9 mouse cellular contexts compared by ENCODE assay signal in the genomic region with DNA sequence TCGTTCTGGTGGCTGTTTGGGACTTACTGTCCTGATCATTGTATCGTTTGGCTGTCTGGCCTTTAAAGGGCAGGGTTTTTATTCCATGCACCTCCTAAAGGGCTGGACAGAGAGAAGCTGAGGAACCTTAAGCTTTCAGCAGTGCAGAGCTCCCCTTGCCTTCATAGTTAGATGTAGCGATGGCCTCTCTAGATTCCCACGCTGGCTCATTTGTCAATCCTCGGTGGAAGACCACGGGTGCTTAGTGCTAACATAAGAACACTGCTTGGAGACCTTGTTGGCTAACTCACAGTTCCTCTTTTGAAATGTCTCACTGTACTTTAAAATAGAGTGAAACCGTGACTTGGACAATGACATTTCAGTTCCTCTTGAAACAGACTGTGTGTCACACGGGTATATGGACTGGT. TPM values are rescaled to one million over a fixed set of nuclear protein-coding genes. Genes with fewer than 3 reads are reported as not detected.
DNase-seq lines count a peak whose midpoint lies in the region; ATAC-seq lines count a peak whose summit lies in the region.
"Had no signal": no experiment of that assay in that cellular context is flagged by ENCODE, and none has a peak within 500 bp of the region (broad histone marks: within the 10 kb centered on the region; RNA-seq: fewer than 3 reads in every experiment).

No protein-coding gene starts in this region.

- no peaks in the 10 kb centered on the region for H3K27me3 ChIP-seq in heart, embryonic 12.5 days (replicated peaks)
- no peaks in the 10 kb centered on the region for H3K27me3 ChIP-seq in midbrain, embryonic 14.5 days (ENCODE audit: control insufficient read depth, insufficient read depth, low read length)
- H3K27me3 ChIP-seq in midbrain, embryonic 13.5 days = no peaks in the 10 kb centered on the region

- ATAC-seq in heart, embryonic 12.5 days (ENCODE audit: insufficient number of reproducible peaks, low FRiP score) = no peak
- ATAC-seq in midbrain, embryonic 14.5 days (ENCODE audit: low FRiP score, low TSS enrichment) = no peak
- ATAC-seq in midbrain, embryonic 13.5 days = no peak
- ATAC-seq in granulocyte monocyte progenitor cell, adult 5-6 weeks (replicated peaks; ENCODE audit: poor library complexity, severe bottlenecking) = peak; percentile 95

- H3K9me3 ChIP-seq in heart, embryonic 12.5 days (replicated peaks) = no peaks in the 10 kb centered on the region
- no peaks in the 10 kb centered on the region for H3K9me3 ChIP-seq in midbrain, embryonic 14.5 days (ENCODE audit: control insufficient read depth, low read length)
- no peaks in the 10 kb centered on the region for H3K9me3 ChIP-seq in midbrain, embryonic 13.5 days

- H3K4me1 ChIP-seq in heart, embryonic 12.5 days (replicated peaks) = peaks cover 15% of the 10 kb centered on the region
- H3K4me1 ChIP-seq in midbrain, embryonic 14.5 days (ENCODE audit: control insufficient read depth, insufficient read depth, low read length) = no peaks in the 10 kb centered on the region
- peaks cover 9% of the 10 kb centered on the region; the same call in 1 of the 2 replicates for H3K4me1 ChIP-seq in midbrain, embryonic 13.5 days (replicated peaks)

- 56% methylated on average over 8 of the region's 8 CpGs for WGBS in heart, embryonic 12.5 days
- WGBS in midbrain, embryonic 14.5 days = 65% methylated on average over 8 of the region's 8 CpGs
- WGBS in midbrain, embryonic 13.5 days = 71% methylated on average over 8 of the region's 8 CpGs

- H3K36me3 ChIP-seq in heart, embryonic 12.5 days = no peaks in the 10 kb centered on the region
- no peaks in the 10 kb centered on the region for H3K36me3 ChIP-seq in midbrain, embryonic 14.5 days (ENCODE audit: control insufficient read depth, insufficient read depth, low read length)
- no peaks in the 10 kb centered on the region for H3K36me3 ChIP-seq in midbrain, embryonic 13.5 days

- no peak overlapping the region for H3K27ac ChIP-seq in heart, embryonic 12.5 days (ENCODE audit: poor library complexity, severe bottlenecking)
- H3K27ac ChIP-seq in midbrain, embryonic 14.5 days (replicated peaks; ENCODE audit: low read depth, low read length) = no peak overlapping the region
- no peak overlapping the region for H3K27ac ChIP-seq in midbrain, embryonic 13.5 days

- intact Hi-C loops in left cerebral cortex, postnatal 36 days (cut with DNase I) = no loop called here

- H3K9ac ChIP-seq in heart, embryonic 12.5 days = peak overlapping the region; percentile 37; the same call in 1 of the 2 replicates
- no peak overlapping the region for H3K9ac ChIP-seq in midbrain, embryonic 14.5 days (replicated peaks; ENCODE audit: low read length)
- H3K9ac ChIP-seq in midbrain, embryonic 13.5 days (replicated peaks) = no peak overlapping the region

- H3K4me2 ChIP-seq in heart, embryonic 12.5 days = no peak overlapping the region
- no peak overlapping the region for H3K4me2 ChIP-seq in midbrain, embryonic 14.5 days (ENCODE audit: low read length)
- no peak overlapping the region for H3K4me2 ChIP-seq in midbrain, embryonic 13.5 days (replicated peaks)

- no peak overlapping the region for H3K4me3 ChIP-seq in heart, embryonic 12.5 days
- H3K4me3 ChIP-seq in midbrain, embryonic 14.5 days (replicated peaks; ENCODE audit: low read depth, low read length) = no peak overlapping the region
- H3K4me3 ChIP-seq in midbrain, embryonic 13.5 days (replicated peaks) = no peak overlapping the region

- DNase-seq in heart, adult 8-10 months (ENCODE audit: low spot score) = no peak
- peak; percentile 11 for DNase-seq in midbrain, embryonic 14.5 days
- peak; percentile 26 for DNase-seq in retina, embryonic 14.5 days (ENCODE audit: low spot score)
- DNase-seq in kidney, adult 18-20 months = no peak
- no peak for DNase-seq in left cerebral cortex, postnatal 36 days (ENCODE audit: low spot score in 2 of 2)
- DNase-seq: cerebellum, adult 11-12 months had no signal

RNA-seq across cellular contexts. Expression of a gene that starts 29.4 kb away (rescaled TPM):
- polyA plus RNA-seq in heart, embryonic 12.5 days (2016; fragmentation: Nextera tagmentation; extraction: Ambion mirVana) = 109 and 118 TPM in 2 replicates
- total RNA-seq in heart, adult 8-10 months (2022) = 10 to 100 TPM; 53.4 to 61.5 (median 57.1) TPM
- polyA plus RNA-seq in midbrain, embryonic 14.5 days (2014; fragmentation: Nextera tagmentation; extraction: Ambion mirVana) = 73.4 and 76.2 TPM in 2 replicates
- polyA plus RNA-seq in midbrain, embryonic 13.5 days (2015; fragmentation: Nextera tagmentation; extraction: Ambion mirVana) = 84.4 and 87.5 TPM in 2 replicates
- 81.6 and 95.0 TPM in 2 replicates for total RNA-seq in granulocyte monocyte progenitor cell, adult 5-6 weeks (2014; fragmentation: Nextera tagmentation)
- 148 and 174 TPM in 2 replicates for total RNA-seq in granulocyte monocyte progenitor cell, adult 5-6 weeks (2017)
- total RNA-seq in left cerebral cortex, postnatal 36 days (2021) = 100 to 1,000 TPM; 124 to 162 TPM

Comparison
In these comparisons a context has a peak if more than half of its experiments do, and no peak if none do; other contexts are left out.
1. DNase-seq: peak in midbrain, embryonic 14.5 days (single experiment) and retina, embryonic 14.5 days (single experiment); none in heart, adult 8-10 months (single experiment), kidney, adult 18-20 months (single experiment) and left cerebral cortex, postnatal 36 days (0 of 2).